Mouse (Mus musculus) large intestine, adult 2 months (tissue): ENCODE data around the gene Brk1. TPM values are rescaled to one million over a fixed set of nuclear protein-coding genes. Genes with fewer than 3 reads are reported as not detected.

ENCODE experiments used
- DNase-seq: peaks from one replicate; pipeline ENCODE4 v3.0.0-alpha.2; 2012; ENCODE audit warnings: low read depth, low spot score
- WGBS: fragments of 180-500 bp; shearing (Covaris S2); methylation state at CpG from one replicate; pipeline ENCODE4 v1.1.7; 2018; 5-methylcytosine and 5-hydroxymethylcytosine counted together
- polyA plus RNA-seq: library from polyadenylated mRNA; depleted of rRNA; stranded (reverse); fragments of >200 nt; gene quantifications from 2 replicates; pipeline ENCODE4 v1.2.3, GENCODE M21; 2012; rRNA removed

Brk1 gene
- polyA plus RNA-seq, 1 experiment = 168 TPM

DNA sequence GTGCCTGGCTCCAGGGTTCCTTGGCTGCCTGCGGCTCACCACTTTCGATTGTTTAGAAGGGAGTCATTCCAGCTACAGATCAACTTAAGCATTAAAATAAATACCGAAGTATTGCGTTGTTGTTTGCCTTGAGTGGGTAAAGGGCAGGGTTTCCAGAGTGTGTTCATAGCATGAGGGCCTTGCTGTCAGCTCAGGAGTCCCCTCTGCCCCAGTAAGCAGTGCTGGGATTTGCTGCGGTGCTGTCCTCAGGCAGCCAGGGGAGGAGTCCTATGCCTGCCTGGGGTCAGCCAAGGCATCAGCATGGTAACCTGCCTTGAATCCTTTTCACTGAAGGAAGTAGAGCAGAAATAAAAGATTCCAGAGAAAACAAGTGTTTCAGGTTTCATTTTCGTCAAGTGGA lies 52.3 kb downstream of the Brk1 start:
- no peak for DNase-seq
- WGBS = 20% methylated on average over 6 of the region's 6 CpGs

DNA sequence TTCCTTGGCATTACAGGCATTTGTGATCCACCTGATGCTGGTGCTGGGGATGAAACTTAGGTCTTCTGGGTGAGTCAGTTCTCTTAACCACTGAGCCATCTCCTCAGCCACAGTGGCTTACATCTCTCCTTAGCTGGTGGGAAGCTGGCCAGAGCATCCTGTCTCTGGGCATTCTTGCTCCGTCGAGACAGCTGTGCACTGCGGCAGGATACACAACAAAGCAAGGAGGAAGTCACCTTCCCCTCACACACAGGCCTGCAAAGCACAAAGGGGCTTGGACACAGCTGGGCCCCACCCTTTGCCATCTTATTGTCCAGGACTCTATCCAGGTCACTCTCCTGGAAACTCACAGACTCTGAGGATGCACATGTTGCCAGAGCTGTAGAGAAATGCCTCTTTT lies 53.7 kb downstream of the Brk1 start:
- 37% methylated on average over 3 of the region's 3 CpGs for WGBS
- DNase-seq = no peak

DNA sequence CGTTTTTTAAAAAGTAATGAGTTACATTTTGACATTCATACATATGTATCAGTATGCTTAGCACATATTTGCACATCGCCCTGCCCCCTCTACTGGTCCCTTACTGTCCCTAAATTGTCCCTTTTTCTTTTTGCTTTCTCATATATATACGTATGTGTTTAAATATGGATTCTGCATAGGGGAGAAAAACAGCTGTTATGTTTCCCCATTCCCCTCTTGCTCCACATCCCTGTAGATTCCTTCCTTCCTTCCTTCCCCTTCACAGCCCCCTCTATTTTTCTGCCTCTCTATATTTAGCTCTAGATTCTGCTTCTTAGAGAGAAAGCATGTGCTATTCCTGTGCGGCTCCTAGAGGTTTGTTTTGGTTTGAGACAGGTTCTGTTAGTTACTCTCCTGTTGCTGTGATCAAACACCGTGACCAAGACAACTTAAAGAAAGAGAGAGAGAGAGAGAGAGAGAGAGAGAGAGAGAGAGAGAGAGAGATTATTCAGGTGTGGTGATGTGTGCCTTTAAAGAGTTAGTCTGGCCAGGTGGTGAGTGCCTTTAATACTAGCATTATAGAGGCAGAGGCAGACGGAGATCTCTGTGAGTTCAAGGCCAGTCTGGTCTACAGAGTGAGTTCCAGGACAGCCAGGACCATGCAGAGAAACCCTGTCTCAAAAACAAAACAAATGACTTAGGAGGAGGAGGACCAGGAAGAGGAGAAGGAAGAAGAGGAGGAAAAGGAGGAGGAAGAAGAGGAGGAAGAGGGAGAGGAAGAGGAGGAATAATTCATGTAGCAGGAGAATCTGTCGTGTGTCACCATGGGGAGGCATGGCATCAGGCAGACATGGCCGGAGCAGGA lies 55.3 kb downstream of the Brk1 start:
- no peak for DNase-seq
- 73% methylated on average over 8 of the region's 8 CpGs for whole genome bisulfite sequencing

DNA sequence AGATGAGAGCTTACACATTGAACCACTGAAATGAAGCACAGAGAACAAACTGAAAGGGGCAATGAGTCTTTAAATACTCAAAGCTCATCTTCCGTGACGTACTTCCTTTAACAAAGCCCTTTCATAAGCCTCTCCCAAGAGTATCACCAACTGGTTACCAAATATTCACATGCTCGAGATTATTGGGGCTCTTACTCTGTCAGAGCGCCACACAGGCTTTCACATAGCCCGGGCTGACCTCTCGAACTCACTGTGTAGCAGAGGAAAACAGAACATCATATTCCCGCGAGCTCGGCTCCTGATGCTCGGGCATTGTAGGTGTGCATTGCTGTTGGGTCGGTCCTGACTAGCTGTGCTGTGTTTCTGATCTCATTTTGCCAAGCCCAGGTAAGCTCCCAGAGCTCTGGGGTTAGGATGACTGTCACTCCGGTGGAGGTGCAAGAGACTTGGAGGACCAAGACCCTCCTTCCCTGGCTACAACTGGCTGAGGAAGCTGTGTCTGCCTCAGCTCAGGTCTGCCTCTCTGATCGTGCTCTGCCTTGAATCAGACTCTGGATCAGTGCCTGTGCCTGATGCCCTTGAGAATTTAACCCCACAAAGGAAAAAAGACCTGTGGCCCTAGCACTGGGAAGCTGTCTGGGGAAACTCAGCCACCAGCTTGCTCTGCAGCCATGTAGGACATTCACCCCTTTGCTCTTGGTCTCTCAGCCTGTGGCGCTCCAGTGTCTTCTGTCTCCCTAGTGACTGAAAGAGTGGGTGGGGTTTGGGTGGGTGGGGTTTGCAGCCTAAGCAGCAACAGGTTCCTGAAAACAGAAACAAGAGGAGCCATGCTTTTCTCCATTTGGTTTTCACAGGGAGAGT lies 56.1 kb downstream of the Brk1 start:
- DNase-seq = no peak
- WGBS = 47% methylated on average over 14 of the region's 14 CpGs

DNA sequence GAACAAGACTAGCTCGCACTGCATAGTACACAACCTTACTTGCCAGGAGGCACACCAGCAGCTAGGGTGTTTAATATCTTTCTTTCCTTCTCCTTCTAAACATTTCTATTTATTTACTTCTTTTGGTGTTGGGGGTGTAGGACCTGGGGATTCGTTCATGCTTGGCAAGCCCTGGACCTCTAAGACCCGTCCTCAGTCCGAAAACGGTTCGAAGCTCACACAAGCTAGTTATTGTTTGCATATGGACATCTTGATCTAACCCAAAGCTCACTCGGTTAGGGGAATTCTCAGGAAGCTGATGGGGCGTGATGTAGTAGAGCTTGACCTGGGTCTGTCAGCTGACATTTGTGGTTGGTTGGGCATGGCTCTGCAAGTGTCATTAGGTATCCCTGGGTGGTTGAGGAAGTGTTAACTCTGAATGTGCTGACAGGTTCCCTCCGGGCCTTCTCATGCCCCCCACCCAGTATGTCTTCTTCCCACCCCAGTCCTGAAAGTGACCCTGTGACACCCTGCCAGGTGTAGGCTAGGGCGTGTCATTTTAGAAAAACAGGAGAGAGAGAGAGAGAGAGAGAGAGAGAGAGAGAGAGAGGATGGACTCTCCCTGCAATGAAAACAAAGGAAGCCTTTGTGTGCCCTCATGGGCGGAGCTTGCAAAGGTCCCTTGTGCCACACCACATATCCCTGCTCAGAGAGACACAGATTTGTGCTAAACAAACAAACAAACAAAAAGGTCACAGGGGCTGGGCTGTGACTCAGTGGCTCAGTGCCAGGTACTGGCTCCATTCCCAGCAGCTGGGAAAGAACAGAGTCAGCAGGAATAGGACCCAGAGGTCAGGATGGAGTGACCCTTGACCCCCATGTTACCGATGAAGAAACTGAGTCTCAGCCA lies 57.0 kb downstream of the Brk1 start:
- WGBS = 24% methylated on average over 12 of the region's 12 CpGs
- no peak for DNase-seq

DNA sequence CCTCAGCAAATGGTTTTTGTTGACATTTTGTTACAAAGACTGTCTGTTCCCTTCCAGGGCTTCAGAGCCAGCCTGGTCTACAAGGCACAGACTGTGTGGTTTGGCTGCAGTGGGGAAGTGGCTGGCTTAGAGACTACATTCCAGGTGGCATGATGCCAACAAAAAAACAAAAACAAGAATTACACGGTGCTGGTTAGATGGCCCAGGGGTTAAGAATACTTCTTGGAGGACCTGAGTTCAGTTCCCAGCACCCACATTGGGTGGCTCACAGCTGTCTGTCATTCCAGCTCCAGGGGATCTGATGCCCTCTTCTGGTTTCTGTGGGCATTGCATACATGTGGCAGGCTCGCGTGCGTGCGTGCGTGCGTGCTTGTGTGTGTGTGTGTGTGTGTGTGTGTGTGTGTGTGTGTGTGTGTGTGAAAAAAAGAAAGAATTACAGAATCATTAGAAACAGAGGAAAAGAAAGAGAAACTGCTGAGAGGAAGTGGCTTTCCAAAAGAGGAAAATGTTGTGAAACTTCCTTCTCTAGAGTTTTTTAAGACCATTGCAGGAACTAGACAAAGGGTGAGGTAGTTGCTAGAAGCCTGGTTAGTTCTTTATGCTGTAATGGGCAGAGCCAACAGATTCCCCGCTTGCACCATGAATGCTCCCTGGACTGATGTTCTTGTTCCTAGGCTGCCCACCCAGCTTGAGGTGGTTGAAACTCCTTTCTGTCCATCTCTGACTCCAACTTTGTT lies 58.6 kb downstream of the Brk1 start:
- 82% methylated on average over 8 of the region's 8 CpGs for WGBS
- DNase-seq = no peak

DNA sequence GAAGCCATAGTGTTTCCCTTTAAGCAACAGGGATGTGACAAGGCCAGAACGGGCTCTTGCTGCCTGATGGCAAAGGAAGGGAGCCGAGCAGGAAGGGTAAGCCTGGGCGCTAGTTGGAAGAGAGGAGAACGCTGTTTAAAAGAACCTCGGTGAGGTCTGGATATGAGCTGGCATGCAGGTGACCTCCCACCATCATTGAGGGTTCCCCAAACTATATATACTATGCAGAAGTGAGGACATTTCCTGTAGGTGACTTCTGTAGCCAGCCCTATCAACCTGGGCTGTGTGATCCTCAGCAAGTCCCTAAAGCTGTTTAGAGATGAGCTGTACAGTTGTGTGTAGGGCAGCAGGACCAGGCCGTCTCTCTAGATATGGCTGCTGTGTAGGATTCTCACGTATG lies 59.7 kb downstream of the Brk1 start:
- DNase-seq = no peak
- WGBS = 88% methylated on average over 7 of the region's 7 CpGs

Other genes with a start within 250 kb of the Brk1 start
- gene Tada3, start 226.9 kb upstream of the Brk1 start, polyA plus RNA-seq = 19.8 and 21.2 TPM in 2 replicates
- gene Arpc4, start 226.7 kb upstream of the Brk1 start, polyA plus RNA-seq = 131 and 134 TPM in 2 replicates
- 13.5 and 15.6 TPM in 2 replicates for gene Ttll3, start 215.5 kb upstream of the Brk1 start, polyA plus RNA-seq
- gene Rpusd3, start 185.4 kb upstream of the Brk1 start, polyA plus RNA-seq = 48.7 and 58.6 TPM in 2 replicates
- 49.1 and 148 TPM in 2 replicates for gene Cidec, start 169.0 kb upstream of the Brk1 start, polyA plus RNA-seq
- 68.4 and 72.0 TPM in 2 replicates for gene Jagn1, start 162.2 kb upstream of the Brk1 start, polyA plus RNA-seq
- 4.8 and 7.5 TPM in 2 replicates for gene Il17re, start 146.3 kb upstream of the Brk1 start, polyA plus RNA-seq
- 341 and 416 TPM in 2 replicates for gene Il17rc, start 133.3 kb upstream of the Brk1 start, polyA plus RNA-seq
- 11.9 and 12.3 TPM in 2 replicates for gene Creld1, start 121.5 kb upstream of the Brk1 start, polyA plus RNA-seq
- gene Prrt3, start 102.8 kb upstream of the Brk1 start, polyA plus RNA-seq = 0.01 TPM in 1 of 2 replicates, not detected in the other
- gene Emc3, start 73.1 kb upstream of the Brk1 start, polyA plus RNA-seq = 37.7 and 46.5 TPM in 2 replicates
- gene Fancd2, start 73.1 kb upstream of the Brk1 start, polyA plus RNA-seq = 2.2 and 4.2 TPM in 2 replicates
- gene Fancd2os, start 4.1 kb upstream of the Brk1 start, polyA plus RNA-seq = not detected in 2 replicates
- gene Vhl, start 19.2 kb downstream of the Brk1 start, polyA plus RNA-seq = 14.7 and 14.9 TPM in 2 replicates
- 39.6 and 85.3 TPM in 2 replicates for gene Irak2, start 33.7 kb downstream of the Brk1 start, polyA plus RNA-seq
- gene Tatdn2, start 92.3 kb downstream of the Brk1 start, polyA plus RNA-seq = 27.7 and 29.0 TPM in 2 replicates
- gene Ghrl, start 115.1 kb downstream of the Brk1 start, polyA plus RNA-seq = 9.0 and 16.2 TPM in 2 replicates
- 261 and 306 TPM in 2 replicates for gene Sec13, start 136.0 kb downstream of the Brk1 start, polyA plus RNA-seq